Mouse (Mus musculus) liver, adult 2 months (tissue): Measurements from ENCODE around the gene Rpusd1.

Source experiments
- CTCF ChIP-seq: fragments of 200-500 bp; IDR thresholded peaks from 2 replicates; pipeline ENCODE4 v1.5.1; 2011; ENCODE audit warnings: low read depth, low read length, control low read depth
- POLR2A ChIP-seq: fragments of 200-500 bp; IDR thresholded peaks from 2 replicates; pipeline ENCODE4 v1.6.1; 2011; ENCODE audit warnings: low read length, control low read depth; ENCODE audit not compliant: insufficient read depth; ENCODE audit errors: extremely low read depth

DNA sequence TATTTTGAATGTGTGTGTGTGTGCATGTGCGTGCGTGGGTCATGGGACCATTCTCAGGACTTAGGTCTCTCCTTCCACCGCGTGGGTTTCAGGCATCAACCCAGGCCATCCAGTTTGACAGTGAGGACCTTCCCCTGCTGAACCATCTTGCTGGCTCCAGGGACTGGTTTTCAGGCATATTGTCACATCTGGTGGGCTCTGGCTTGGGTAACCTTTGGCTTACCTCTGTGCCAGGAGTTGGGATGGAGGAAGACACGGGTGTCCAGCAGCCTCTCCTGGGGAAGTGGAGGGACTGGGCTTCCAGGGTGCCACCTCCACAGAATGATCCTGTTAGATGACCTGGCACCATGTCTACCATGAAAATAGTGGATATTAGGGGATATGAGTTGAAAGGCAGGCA lies 50.5 kb downstream of the Rpusd1 start:
- TF ChIP-seq POLR2A (no peak), CTCF (no peak)
